ENCODE assay signal across 27 mouse cellular contexts in genomic region chr11:70418199-70418598, GRCm38 (mm10). TPM values are rescaled to one million over a fixed set of nuclear protein-coding genes. Genes with fewer than 3 reads are reported as not detected.
DNase-seq lines count a peak whose midpoint lies in the region; ATAC-seq and TF ChIP-seq lines count a peak whose summit lies in the region.
"Had no signal": no experiment of that assay in that cellular context is flagged by ENCODE, and none has a peak within 500 bp of the region (broad histone marks: within the 10 kb centered on the region; RNA-seq: fewer than 3 reads in every experiment).

No protein-coding gene starts in this region.

- no peaks in the 10 kb centered on the region for H3K36me3 ChIP-seq in kidney, embryonic 15.5 days
- H3K36me3 ChIP-seq: embryonic facial prominence, embryonic 12.5 days; embryonic facial prominence, embryonic 15.5 days had no signal

- no peak; the same call in 1 of the 2 replicates for TF ChIP-seq CTCF in layer of hippocampus, adult 2 months (conservative IDR thresholded peaks at IDR 0.05)

- H3K9me3 ChIP-seq in kidney, embryonic 15.5 days (replicated peaks): no peaks in the 10 kb centered on the region
- H3K9me3 ChIP-seq: embryonic facial prominence, embryonic 12.5 days; embryonic facial prominence, embryonic 15.5 days had no signal

- no peaks in the 10 kb centered on the region for H3K27me3 ChIP-seq in kidney, embryonic 15.5 days
- H3K27me3 ChIP-seq: embryonic facial prominence, embryonic 12.5 days; embryonic facial prominence, embryonic 15.5 days had no signal

- ATAC-seq in hematopoietic stem cell, adult 5-6 weeks (replicated peaks in 1 of 2; ENCODE audit: insufficient read depth in 1 of 2, low FRiP score in 2 of 2, low TSS enrichment in 1 of 2, low read depth in 1 of 2, poor library complexity in 2 of 2, severe bottlenecking in 2 of 2): peak; percentile 49 to 53; a peak in 3 of 4 replicates
- ATAC-seq in kidney, embryonic 15.5 days (replicated peaks; ENCODE audit: low FRiP score): no peak
- ATAC-seq: activated CD4-positive, CD25-positive, alpha-beta regulatory T cell, adult 4 months; forebrain, embryonic 14.5 days; forebrain, postnatal 0 days; hindbrain, postnatal 0 days; inflammation-experienced regulatory T-cells, adult 6 months had no signal

- H3K27ac ChIP-seq in layer of hippocampus, adult 2 months: peak overlapping the region; percentile 86; the same call in 1 of the 2 replicates
- H3K27ac ChIP-seq in kidney, embryonic 15.5 days: no peak overlapping the region
- H3K27ac ChIP-seq: embryonic facial prominence, embryonic 12.5 days; embryonic facial prominence, embryonic 15.5 days; gastrocnemius, adult 2 months; hindbrain, embryonic 14.5 days; hindbrain, postnatal 0 days had no signal

- 67% methylated on average over 4 of the region's 4 CpGs for WGBS in kidney, embryonic 15.5 days

- no peaks in the 10 kb centered on the region for H3K4me1 ChIP-seq in kidney, embryonic 15.5 days
- H3K4me1 ChIP-seq: embryonic facial prominence, embryonic 12.5 days; embryonic facial prominence, embryonic 15.5 days had no signal

- DNase-seq in layer of hippocampus, adult 2 months (ENCODE audit: low spot score in 2 of 2): no peak
- DNase-seq in layer of hippocampus, postnatal 36 days: no peak
- DNase-seq in A20 (ENCODE audit: low read depth, low spot score): peak; percentile 8
- no peak for DNase-seq in adrenal gland, postnatal 4 days (ENCODE audit: low spot score in 2 of 2)
- DNase-seq: adrenal gland, postnatal 10 days; adrenal gland, postnatal 36 days; B cell, adult 2 months; cerebellum, adult 11 months; cerebellum, adult 2 months; cerebellum, adult 9-11 months; cerebellum, postnatal 25 days; forebrain, postnatal 0 days; gastrocnemius, adult 2 months; gastrocnemius, postnatal 14 days; heart, adult 11 months; heart, postnatal 36 days had no signal

- no peak overlapping the region for H3K4me3 ChIP-seq in layer of hippocampus, adult 2 months
- H3K4me3 ChIP-seq in kidney, embryonic 15.5 days (replicated peaks): no peak overlapping the region
- H3K4me3 ChIP-seq: embryonic facial prominence, embryonic 12.5 days; embryonic facial prominence, embryonic 15.5 days; gastrocnemius, adult 2 months had no signal

- H3K9ac ChIP-seq in kidney, embryonic 15.5 days: no peak overlapping the region
- H3K9ac ChIP-seq: embryonic facial prominence, embryonic 12.5 days; embryonic facial prominence, embryonic 15.5 days; forebrain, postnatal 0 days; hindbrain, embryonic 14.5 days had no signal

- no peak overlapping the region for H3K4me2 ChIP-seq in kidney, embryonic 15.5 days
- H3K4me2 ChIP-seq: embryonic facial prominence, embryonic 12.5 days; embryonic facial prominence, embryonic 15.5 days; heart, embryonic 11.5 days; hindbrain, embryonic 14.5 days had no signal

RNA-seq across cellular contexts. Expression of gene Pelp1, which starts 8.4 kb away (rescaled TPM):
- total RNA-seq in layer of hippocampus, adult 2 months (2021): 10 to 100 TPM; 33.2 to 40.1 TPM
- 10 to 100 TPM; 33.3 to 36.2 TPM for total RNA-seq in layer of hippocampus, postnatal 36 days (2021)
- 8.8 and 9.8 TPM in 2 replicates for total RNA-seq in hematopoietic stem cell, adult 5-6 weeks (2017)
- polyA plus RNA-seq in kidney, embryonic 15.5 days (2015; fragmentation: Nextera tagmentation; extraction: Ambion mirVana): 40.1 and 42.1 TPM in 2 replicates
- 10 to 100 TPM; 37.2 to 40.5 TPM for total RNA-seq in adrenal gland, postnatal 4 days (2021)

RNA-seq across cellular contexts. Expression of gene Arrb2, which starts 14.2 kb away (rescaled TPM):
- 10 to 100 TPM; 99.9 TPM for total RNA-seq in layer of hippocampus, adult 2 months (2021)
- 100 to 1,000 TPM; 103 to 112 TPM for total RNA-seq in layer of hippocampus, postnatal 36 days (2021)
- total RNA-seq in hematopoietic stem cell, adult 5-6 weeks (2017): 43.3 and 68.7 TPM in 2 replicates
- 15.4 and 15.5 TPM in 2 replicates for polyA plus RNA-seq in kidney, embryonic 15.5 days (2015; fragmentation: Nextera tagmentation; extraction: Ambion mirVana)
- 10 to 100 TPM; 30.4 to 32.3 TPM for total RNA-seq in adrenal gland, postnatal 4 days (2021)

RNA-seq across cellular contexts. Expression of gene Med11, which starts 33.5 kb away (rescaled TPM):
- 10 to 100 TPM; 13.5 to 15.6 TPM for total RNA-seq in layer of hippocampus, adult 2 months (2021)
- 10 to 100 TPM; 13.2 to 17.3 TPM for total RNA-seq in layer of hippocampus, postnatal 36 days (2021)
- total RNA-seq in hematopoietic stem cell, adult 5-6 weeks (2017): 38.1 and 40.7 TPM in 2 replicates
- 38.8 and 42.0 TPM in 2 replicates for polyA plus RNA-seq in kidney, embryonic 15.5 days (2015; fragmentation: Nextera tagmentation; extraction: Ambion mirVana)
- total RNA-seq in adrenal gland, postnatal 4 days (2021): 10 to 100 TPM; 17.3 to 18.6 TPM

RNA-seq across cellular contexts. Expression of gene Zmynd15, which starts 41.0 kb away (rescaled TPM):
- under 1 TPM; 0.12 to 0.72 TPM for total RNA-seq in layer of hippocampus, adult 2 months (2021)
- under 1 TPM; 0.25 to 0.46 TPM for total RNA-seq in layer of hippocampus, postnatal 36 days (2021)
- total RNA-seq in hematopoietic stem cell, adult 5-6 weeks (2017): 0.35 TPM in 1 of 2 replicates, not detected in the other
- 0.63 and 0.66 TPM in 2 replicates for polyA plus RNA-seq in kidney, embryonic 15.5 days (2015; fragmentation: Nextera tagmentation; extraction: Ambion mirVana)
- total RNA-seq in adrenal gland, postnatal 4 days (2021): 1 to 10 TPM; 2.2 to 2.3 TPM
- total RNA-seq: common myeloid progenitor, adult 5-6 weeks had no signal
- polyA plus RNA-seq: activated CD4-positive, CD25-positive, alpha-beta regulatory T cell, adult 4 months; inflammation-experienced regulatory T-cells, adult 6 months had no signal

RNA-seq across cellular contexts. Expression of gene Cxcl16, which starts 41.6 kb away (rescaled TPM):
- total RNA-seq in layer of hippocampus, adult 2 months (2021): 1 to 10 TPM in 1 of 2 experiments, under 1 TPM in 1; 0.96 to 1.1 TPM
- under 1 TPM; 0.68 to 0.97 TPM for total RNA-seq in layer of hippocampus, postnatal 36 days (2021)
- 1.8 TPM in 1 of 2 replicates, not detected in the other for total RNA-seq in hematopoietic stem cell, adult 5-6 weeks (2017)
- 6.0 and 6.9 TPM in 2 replicates for polyA plus RNA-seq in kidney, embryonic 15.5 days (2015; fragmentation: Nextera tagmentation; extraction: Ambion mirVana)
- total RNA-seq in adrenal gland, postnatal 4 days (2021): 1 to 10 TPM; 5.8 to 7.4 TPM
- total RNA-seq: common myeloid progenitor, adult 5-6 weeks had no signal
